Mouse (Mus musculus) thymus, adult 2 months (tissue): ENCODE results near the gene Dkk3.

Experiments
- CTCF ChIP-seq: fragments of 200-500 bp; IDR thresholded peaks from 2 replicates; pipeline ENCODE4 v1.5.1; 2012; ENCODE audit warnings: mild to moderate bottlenecking, control low read depth, low read length, moderate library complexity, borderline replicate concordance; ENCODE audit not compliant: control insufficient read depth, poor library complexity, insufficient read depth; ENCODE audit errors: extremely low read depth
- POLR2A ChIP-seq: fragments of 200-500 bp; IDR thresholded peaks from 2 replicates; pipeline ENCODE4 v1.6.1; 2012; ENCODE audit warnings: mild to moderate bottlenecking, low read length, control low read depth, moderate library complexity; ENCODE audit not compliant: control insufficient read depth, poor library complexity, insufficient read depth; ENCODE audit errors: extremely low read depth

GRCm38 (mm10) chr7:112158316-112158741 is 528 bp downstream of the Dkk3 start:
- TF ChIP-seq CTCF (no peak), POLR2A (no peak)
